Mouse (Mus musculus) intestine, embryonic 14.5 days (tissue): ENCODE measurements around the gene Insrr. TPM values are rescaled to one million over a fixed set of nuclear protein-coding genes. Genes with fewer than 3 reads are reported as not detected.

ENCODE experiments used
- ATAC-seq: fragments of 200-750 bp; cut with Nextera tagmentation; replicated peaks from 2 replicates; pipeline ENCODE4 v1.8.0; 2017; ENCODE audit warnings: low read depth, moderate number of reproducible peaks, moderate TSS enrichment, moderate library complexity; ENCODE audit not compliant: low FRiP score, low TSS enrichment
- DNase-seq: peaks from one replicate; pipeline ENCODE4 v3.0.0-alpha.2; 2018; ENCODE audit warnings: low spot score
- H3K27ac ChIP-seq: fragments of 300-500 bp; sonication (generic); 2 replicates; pipeline ENCODE4 v1.5.1; 2014; ENCODE audit warnings: low read depth, mild to moderate bottlenecking, control low read depth
- H3K27me3 ChIP-seq: fragments of 300-500 bp; sonication (generic); replicated peaks from 2 replicates; pipeline ENCODE4 v1.6.1; 2014; ENCODE audit warnings: low read length, control low read depth; ENCODE audit not compliant: control insufficient read depth, insufficient read depth
- H3K36me3 ChIP-seq: fragments of 300-500 bp; sonication (generic); 2 replicates; pipeline ENCODE4 v1.6.1; 2014; ENCODE audit warnings: low read length, control low read depth; ENCODE audit not compliant: control insufficient read depth, insufficient read depth
- H3K4me1 ChIP-seq: fragments of 300-500 bp; sonication (generic); replicated peaks from 2 replicates; pipeline ENCODE4 v1.6.1; 2014; ENCODE audit warnings: low read length, control low read depth, mixed read lengths; ENCODE audit not compliant: control insufficient read depth, insufficient read depth
- H3K4me2 ChIP-seq: fragments of 300-500 bp; sonication (generic); 2 replicates; pipeline ENCODE4 v1.6.1; 2014; ENCODE audit warnings: low read length
- H3K4me3 ChIP-seq: fragments of 300-500 bp; sonication (generic); 2 replicates; pipeline ENCODE4 v1.5.1; 2014; ENCODE audit warnings: low read depth, low read length, control low read depth, mixed read lengths
- H3K9ac ChIP-seq: fragments of 300-500 bp; sonication (generic); 2 replicates; pipeline ENCODE4 v1.6.1; 2014; ENCODE audit warnings: mild to moderate bottlenecking, low read length
- H3K9me3 ChIP-seq: fragments of 300-500 bp; sonication (generic); 2 replicates; pipeline ENCODE4 v1.6.1; 2016; ENCODE audit warnings: low read length, control low read depth; ENCODE audit not compliant: control insufficient read depth
- WGBS: fragments of 180-500 bp; shearing (Covaris S2); extraction: QIAGEN DNeasy Blood & Tissue Kit; methylation state at CpG from one replicate; pipeline ENCODE4 v1.1.7; 2014; 5-methylcytosine and 5-hydroxymethylcytosine counted together
- polyA plus RNA-seq: library from polyadenylated mRNA; unstranded; fragments of >200 nt; fragmentation: Nextera tagmentation; extraction: Ambion mirVana; gene quantifications from 2 replicates; pipeline ENCODE4 v1.2.1, GENCODE M21; 2014

The Insrr gene
- polyA plus RNA-seq, 1 experiment from 2014 or later: 0.72 TPM

- ATAC-seq: no peak
- no peaks in the 10 kb centered on the region for H3K27me3 ChIP-seq
- H3K4me2 ChIP-seq: no peak overlapping the region
- no peak overlapping the region for H3K9ac ChIP-seq
- no peaks in the 10 kb centered on the region for H3K36me3 ChIP-seq
- DNase-seq: no peak
- no peaks in the 10 kb centered on the region for H3K4me1 ChIP-seq
- no peak overlapping the region for H3K4me3 ChIP-seq
- H3K27ac ChIP-seq: no peak overlapping the region
- WGBS: 41% methylated on average over 10 of the region's 10 CpGs
- H3K9me3 ChIP-seq: no peaks in the 10 kb centered on the region
These were observed 32.3 kb downstream of the Insrr start for GRCm38 (mm10) chr3:87829025-87829424.

GRCm38 (mm10) chr3:87832109-87832859 is 35.5 kb downstream of the Insrr start:
- Histone ChIP-seq H3K36me3 (no peaks in the 10 kb centered on the region), H3K9ac (no peak overlapping the region), H3K9me3 (no peaks in the 10 kb centered on the region), H3K4me3 (no peak overlapping the region), H3K27me3 (no peaks in the 10 kb centered on the region), H3K27ac (no peak overlapping the region), H3K4me2 (no peak overlapping the region), H3K4me1 (no peaks in the 10 kb centered on the region)
- 81% methylated on average over 7 of the region's 7 CpGs for WGBS
- DNase-seq (no peak), ATAC-seq (no peak)

- no peak for ATAC-seq
- Histone ChIP-seq H3K27me3 (no peaks in the 10 kb centered on the region), H3K27ac (no peak overlapping the region), H3K4me3 (no peak overlapping the region), H3K9ac (no peak overlapping the region), H3K4me2 (no peak overlapping the region), H3K4me1 (no peaks in the 10 kb centered on the region), H3K9me3 (no peaks in the 10 kb centered on the region), H3K36me3 (no peaks in the 10 kb centered on the region)
- 62% methylated on average over 5 of the region's 5 CpGs for WGBS
- DNase-seq: no peak
These were observed 36.7 kb downstream of the Insrr start for GRCm38 (mm10) chr3:87833482-87833881.

DNA sequence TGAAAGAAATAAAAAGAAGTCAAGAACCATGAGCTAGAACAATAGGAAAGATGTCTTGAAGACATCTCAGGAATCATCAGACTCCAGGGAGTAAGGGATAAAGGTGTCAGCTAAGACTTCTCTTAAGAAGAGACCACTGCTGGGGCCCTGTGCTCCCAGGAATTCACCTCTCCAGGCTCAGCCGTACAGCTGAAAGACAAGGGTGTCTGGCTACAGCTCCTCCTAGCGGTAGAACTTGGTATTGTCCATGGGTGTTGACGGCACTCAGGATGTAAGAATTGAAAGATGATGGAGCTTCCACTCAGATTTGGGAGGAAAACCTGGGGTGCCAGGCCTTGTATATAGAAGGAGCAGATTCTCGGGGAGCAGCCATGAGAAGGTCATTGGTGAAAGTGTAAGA is 41.9 kb downstream of the Insrr start:
- ATAC-seq: 0 out of 2 replicates have a peak, but pooled peaks have one; percentile 47
- 2% methylated on average over 4 of the region's 4 CpGs for WGBS
- Histone ChIP-seq H3K4me3 (no peak overlapping the region), H3K9me3 (no peaks in the 10 kb centered on the region), H3K4me1 (no peaks in the 10 kb centered on the region), H3K4me2 (no peak overlapping the region), H3K27ac (no peak overlapping the region), H3K9ac (no peak overlapping the region), H3K27me3 (no peaks in the 10 kb centered on the region), H3K36me3 (no peaks in the 10 kb centered on the region)
- peak; percentile 92 for DNase-seq

DNA sequence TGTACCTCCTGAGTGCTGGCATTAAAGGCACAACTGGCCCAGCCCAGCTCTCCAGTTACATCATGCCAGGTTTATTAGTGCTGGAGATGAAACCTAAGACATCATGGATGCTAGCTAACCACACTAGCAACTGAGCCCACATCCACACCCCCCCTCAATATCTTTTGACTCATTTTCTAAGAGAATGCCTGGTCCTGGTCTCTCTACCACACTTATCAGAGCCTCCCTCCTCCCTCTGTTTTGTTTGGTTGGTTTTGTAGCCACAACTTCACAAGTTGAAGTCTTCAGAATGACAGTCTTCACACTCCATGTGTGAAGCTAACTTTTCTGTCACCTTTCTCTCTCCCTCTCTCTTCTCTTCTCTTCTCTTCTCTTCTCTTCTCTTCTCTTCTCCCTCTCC is 44.1 kb downstream of the Insrr start:
- Histone ChIP-seq H3K9me3 (no peaks in the 10 kb centered on the region), H3K27ac (no peak overlapping the region), H3K27me3 (no peaks in the 10 kb centered on the region), H3K4me2 (no peak overlapping the region), H3K9ac (no peak overlapping the region), H3K4me1 (no peaks in the 10 kb centered on the region), H3K36me3 (no peaks in the 10 kb centered on the region), H3K4me3 (no peak overlapping the region)
- DNase-seq (no peak), ATAC-seq (no peak)

- H3K27ac ChIP-seq: no peak overlapping the region
- no peak overlapping the region for H3K4me3 ChIP-seq
- H3K9me3 ChIP-seq: no peaks in the 10 kb centered on the region
- no peak overlapping the region for H3K4me2 ChIP-seq
- H3K9ac ChIP-seq: no peak overlapping the region
- 78% methylated on average over 4 of the region's 4 CpGs for WGBS
- no peak for DNase-seq
- no peaks in the 10 kb centered on the region for H3K4me1 ChIP-seq
- no peak for ATAC-seq
- H3K27me3 ChIP-seq: no peaks in the 10 kb centered on the region
- no peaks in the 10 kb centered on the region for H3K36me3 ChIP-seq
These were observed 48.2 kb downstream of the Insrr start for GRCm38 (mm10) chr3:87844981-87845380.

DNA sequence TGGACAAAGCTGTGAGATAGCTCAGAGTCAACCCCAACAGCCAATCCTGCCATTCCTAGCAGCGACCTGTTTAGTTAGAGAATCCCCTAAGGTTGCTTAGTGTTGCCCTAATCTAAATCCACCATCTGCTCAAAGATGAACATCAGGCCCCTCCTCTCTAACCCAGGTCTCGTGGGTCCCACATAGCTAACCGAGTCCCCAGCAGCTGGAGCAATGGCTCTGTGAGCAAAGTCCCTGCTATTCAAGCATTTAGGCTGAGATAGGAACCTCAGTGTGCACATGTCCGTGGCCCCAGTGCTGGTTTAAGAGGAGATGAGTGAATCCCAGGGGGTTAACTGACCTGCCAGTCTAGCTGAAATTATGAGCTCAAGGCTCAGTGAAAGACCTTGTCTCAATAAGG is 49.4 kb downstream of the Insrr start:
- Histone ChIP-seq H3K36me3 (no peaks in the 10 kb centered on the region), H3K4me2 (no peak overlapping the region), H3K9me3 (no peaks in the 10 kb centered on the region), H3K9ac (no peak overlapping the region), H3K27me3 (no peaks in the 10 kb centered on the region), H3K4me1 (no peaks in the 10 kb centered on the region), H3K4me3 (no peak overlapping the region), H3K27ac (no peak overlapping the region)
- no peak for ATAC-seq
- DNase-seq: no peak
- WGBS: 69% methylated on average over 4 of the region's 4 CpGs

- H3K4me3 ChIP-seq: no peak within 1 kb of the TSS
- H3K4me2 ChIP-seq: no peak within 1 kb of the TSS
- DNase-seq (no peak), ATAC-seq (no peak)
- no peaks in the 10 kb centered on the region for H3K36me3 ChIP-seq
- no peak within 1 kb of the TSS for H3K9ac ChIP-seq
- H3K9me3 ChIP-seq: no peaks in the 10 kb centered on the region
- 67% methylated on average over 7 of the region's 7 CpGs for WGBS
- H3K27me3 ChIP-seq: no peaks in the 10 kb centered on the region
- H3K4me1 ChIP-seq: no peaks in the 10 kb centered on the region
- H3K27ac ChIP-seq: no peak within 1 kb of the TSS
These were observed 49.9 kb downstream of the Insrr start, which contains the start of gene Sh2d2a for GRCm38 (mm10) chr3:87846650-87847110. Sh2d2a (plus strand) TSS chr3:87846755.

DNA sequence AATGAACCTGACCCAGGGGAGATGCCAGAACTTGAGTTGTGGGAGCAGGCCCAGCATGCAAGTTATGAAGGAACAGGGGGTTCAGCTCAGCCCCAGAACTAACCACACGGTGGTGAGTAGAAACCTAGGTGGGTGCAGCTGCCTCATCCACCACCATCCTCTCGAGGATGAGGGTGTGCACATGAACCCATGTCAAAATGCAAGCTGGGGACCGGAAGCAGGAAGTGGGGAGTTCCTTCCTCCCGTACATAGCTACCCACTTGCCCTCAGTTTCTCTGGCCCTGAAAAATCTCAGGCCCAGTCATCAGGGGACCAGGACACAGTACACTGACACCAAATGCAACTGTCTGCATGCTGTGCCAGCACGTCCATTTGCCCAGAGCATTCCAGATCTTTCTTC is 50.9 kb downstream of the Insrr start:
- 80% methylated on average over 5 of the region's 5 CpGs for WGBS

More for the DNA sequence above, 50.9 kb downstream of the Insrr start:
- H3K4me2 ChIP-seq: no peak overlapping the region
- no peaks in the 10 kb centered on the region for H3K4me1 ChIP-seq
- no peaks in the 10 kb centered on the region for H3K36me3 ChIP-seq
- H3K9ac ChIP-seq: no peak overlapping the region
- no peak for DNase-seq
- no peaks in the 10 kb centered on the region for H3K9me3 ChIP-seq
- H3K27ac ChIP-seq: no peak overlapping the region
- no peaks in the 10 kb centered on the region for H3K27me3 ChIP-seq
- H3K4me3 ChIP-seq: no peak overlapping the region
- ATAC-seq: no peak
